Mouse (Mus musculus) stomach, postnatal 0 days (tissue): Measurements from ENCODE around the gene Hmcn1.

Experiments
- CTCF ChIP-seq: IDR thresholded peaks from 2 replicates; pipeline ENCODE4 v1.5.1; 2016; ENCODE audit warnings: antibody characterized with exemption, low read depth, mild to moderate bottlenecking, moderate library complexity
- EP300 ChIP-seq: optimal IDR thresholded peaks from 2 replicates; pipeline ENCODE3; 2016; ENCODE audit warnings: antibody characterized with exemption

GRCm38 (mm10) chr1:150540267-150540666 is 453.0 kb downstream of the Hmcn1 start:
- TF ChIP-seq CTCF (peak; percentile 91), EP300 (no peak)
